Mouse (Mus musculus) midbrain, embryonic 16.5 days (tissue): ENCODE results near the gene Arhgef40. TPM values are rescaled to one million over a fixed set of nuclear protein-coding genes. Genes with fewer than 3 reads are reported as not detected.

Experiments
- ATAC-seq: fragments of 200-750 bp; cut with Nextera tagmentation; 2 replicates; pipeline ENCODE4 v1.8.0; 2017; ENCODE audit warnings: moderate TSS enrichment
- H3K27ac ChIP-seq: fragments of 300-500 bp; sonication (generic); 2 replicates; pipeline ENCODE4 v1.5.1; 2014; ENCODE audit warnings: mild to moderate bottlenecking, low read length, mixed read lengths
- H3K27me3 ChIP-seq: fragments of 300-500 bp; sonication (generic); 2 replicates; pipeline ENCODE4 v1.6.1; 2014; ENCODE audit warnings: low read depth, low read length, mixed read lengths; ENCODE audit not compliant: control insufficient read depth, insufficient read depth
- H3K36me3 ChIP-seq: fragments of 300-500 bp; sonication (generic); 2 replicates; pipeline ENCODE4 v1.6.1; 2014; ENCODE audit warnings: mild to moderate bottlenecking, low read length, moderate library complexity, mixed read lengths; ENCODE audit not compliant: control insufficient read depth, insufficient read depth
- H3K4me1 ChIP-seq: fragments of 300-500 bp; sonication (generic); 2 replicates; pipeline ENCODE4 v1.6.1; 2014; ENCODE audit warnings: mild to moderate bottlenecking, low read length, mixed read lengths; ENCODE audit not compliant: control insufficient read depth, insufficient read depth
- H3K4me2 ChIP-seq: fragments of 300-500 bp; sonication (generic); 2 replicates; pipeline ENCODE4 v1.6.1; 2014; ENCODE audit warnings: mild to moderate bottlenecking, low read length, mixed read lengths
- H3K4me3 ChIP-seq: fragments of 300-500 bp; sonication (generic); 2 replicates; pipeline ENCODE4 v1.5.1; 2014; ENCODE audit warnings: low read depth, mild to moderate bottlenecking, low read length, moderate library complexity, mixed read lengths
- H3K9ac ChIP-seq: fragments of 300-500 bp; sonication (generic); 2 replicates; pipeline ENCODE4 v1.6.1; 2014; ENCODE audit warnings: low read depth, low read length, mixed read lengths
- H3K9me3 ChIP-seq: fragments of 300-500 bp; sonication (generic); replicated peaks from 2 replicates; pipeline ENCODE4 v1.6.1; 2014; ENCODE audit warnings: mild to moderate bottlenecking, low read length, mixed read lengths; ENCODE audit not compliant: control insufficient read depth, poor library complexity, severe bottlenecking
- WGBS: fragments of 180-500 bp; shearing (Covaris S2); extraction: QIAGEN DNeasy Blood & Tissue Kit; methylation state at CpG from one replicate; pipeline ENCODE4 v1.1.7; 2014; 5-methylcytosine and 5-hydroxymethylcytosine counted together
- polyA plus RNA-seq: library from polyadenylated mRNA; unstranded; fragments of >200 nt; fragmentation: Nextera tagmentation; extraction: Ambion mirVana; gene quantifications from 2 replicates; pipeline ENCODE4 v1.2.1, GENCODE M21; 2015

Gene Arhgef40
- 78.0 and 79.7 TPM in 2 replicates for polyA plus RNA-seq

DNA sequence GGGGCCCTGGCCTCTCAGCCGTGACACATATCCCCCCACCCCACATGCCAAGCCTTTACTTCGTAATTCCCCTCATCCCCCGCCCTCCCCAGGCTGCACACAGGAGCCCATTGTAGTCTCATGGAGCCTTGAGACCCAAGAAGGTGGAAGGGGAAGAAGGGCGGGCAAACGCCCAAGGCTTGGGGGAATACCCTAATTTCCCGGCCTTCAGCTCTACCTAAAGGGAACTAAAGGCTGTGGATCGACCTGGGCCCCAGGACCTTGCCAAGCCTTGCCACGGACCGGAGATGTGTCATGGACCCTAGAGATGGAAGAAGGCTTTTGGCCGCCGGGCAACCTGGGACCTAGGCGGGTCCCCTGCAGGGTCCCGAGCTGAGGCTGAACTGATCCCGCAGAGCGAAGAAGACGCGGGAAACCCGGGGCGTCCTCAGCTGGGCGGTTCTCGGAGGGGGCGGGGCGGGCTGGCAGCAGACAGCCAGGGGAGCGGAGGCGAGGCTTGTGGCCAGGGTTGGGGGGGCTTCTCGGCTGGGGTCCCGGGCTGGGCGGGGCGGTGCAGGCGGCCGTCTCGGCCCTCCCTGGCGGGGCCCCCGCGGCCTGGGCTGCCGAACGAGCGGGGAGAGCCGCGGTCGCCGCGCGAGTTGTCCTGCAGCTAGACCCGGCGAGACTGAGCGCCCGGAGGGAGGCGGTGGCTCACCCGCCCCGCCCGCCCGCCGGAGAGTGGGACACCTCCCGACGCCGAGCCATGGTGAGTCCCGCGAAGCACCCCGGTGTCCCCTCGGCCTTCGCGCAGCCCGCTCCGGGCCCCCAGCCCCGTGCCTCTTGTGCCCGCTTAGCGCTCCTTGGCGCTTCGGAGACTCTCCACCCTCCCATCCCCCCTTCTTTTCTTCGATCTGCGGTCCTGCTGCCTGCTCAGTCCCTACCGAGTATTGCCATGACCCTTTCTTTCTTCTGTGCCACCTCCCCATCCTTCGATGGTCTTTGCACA, at the start of gene Arhgef40:
Gene Arhgef40 (plus strand): TSS at position 473 of the 985 bp plus-strand sequence.
- peaks cover 13% of the 10 kb centered on the region for H3K36me3 ChIP-seq
- no peaks in the 10 kb centered on the region for H3K9me3 ChIP-seq
- peaks cover 25% of the 10 kb centered on the region for H3K4me1 ChIP-seq
- peak within 1 kb of the TSS; percentile 97 for H3K4me2 ChIP-seq
- H3K27me3 ChIP-seq = no peaks in the 10 kb centered on the region
- H3K9ac ChIP-seq = peak within 1 kb of the TSS; percentile 91
- peak; percentile 90 for ATAC-seq
- WGBS = under 1% methylated on average over 61 of the region's 74 CpGs
- H3K27ac ChIP-seq = peak within 1 kb of the TSS; percentile 94
- H3K4me3 ChIP-seq = peak within 1 kb of the TSS; percentile 79

- Histone ChIP-seq H3K4me1 (no peaks in the 10 kb centered on the region), H3K9ac (no peak overlapping the region), H3K4me3 (no peak overlapping the region), H3K27ac (no peak overlapping the region), H3K36me3 (no peaks in the 10 kb centered on the region), H3K27me3 (no peaks in the 10 kb centered on the region), H3K4me2 (no peak overlapping the region), H3K9me3 (no peaks in the 10 kb centered on the region)
- no peak for ATAC-seq
- 91% methylated on average over 9 of the region's 9 CpGs for WGBS
These were observed 45.5 kb upstream of the Arhgef40 start for GRCm38 (mm10) chr14:51939005-51939404.

GRCm38 (mm10) chr14:51940944-51941560, 43.5 kb upstream of the Arhgef40 start:
- H3K4me3 ChIP-seq = no peak overlapping the region
- no peaks in the 10 kb centered on the region for H3K4me1 ChIP-seq
- H3K27ac ChIP-seq = no peak overlapping the region
- no peak overlapping the region for H3K9ac ChIP-seq
- H3K9me3 ChIP-seq = no peaks in the 10 kb centered on the region
- no peak for ATAC-seq
- no peaks in the 10 kb centered on the region for H3K36me3 ChIP-seq
- no peak overlapping the region for H3K4me2 ChIP-seq
- H3K27me3 ChIP-seq = no peaks in the 10 kb centered on the region
- 42% methylated on average over 8 of the region's 8 CpGs for WGBS

GRCm38 (mm10) chr14:51941577-51941976, 42.9 kb upstream of the Arhgef40 start:
- no peaks in the 10 kb centered on the region for H3K4me1 ChIP-seq
- no peak overlapping the region for H3K27ac ChIP-seq
- H3K36me3 ChIP-seq = no peaks in the 10 kb centered on the region
- no peak overlapping the region for H3K4me3 ChIP-seq
- H3K9me3 ChIP-seq = no peaks in the 10 kb centered on the region
- H3K27me3 ChIP-seq = no peaks in the 10 kb centered on the region
- no peak overlapping the region for H3K4me2 ChIP-seq
- no peak overlapping the region for H3K9ac ChIP-seq
- no peak for ATAC-seq
- WGBS = 51% methylated on average over 9 of the region's 9 CpGs

GRCm38 (mm10) chr14:51942236-51942635, 42.3 kb upstream of the Arhgef40 start:
- Histone ChIP-seq H3K36me3 (no peaks in the 10 kb centered on the region), H3K4me2 (no peak overlapping the region), H3K4me1 (no peaks in the 10 kb centered on the region), H3K9me3 (no peaks in the 10 kb centered on the region), H3K9ac (no peak overlapping the region), H3K27ac (no peak overlapping the region), H3K4me3 (no peak overlapping the region), H3K27me3 (no peaks in the 10 kb centered on the region)
- no peak for ATAC-seq
- WGBS = 80% methylated on average over 7 of the region's 7 CpGs

- no peaks in the 10 kb centered on the region for H3K36me3 ChIP-seq
- ATAC-seq = no peak
- 79% methylated on average over 6 of the region's 6 CpGs for WGBS
These were observed 41.2 kb upstream of the Arhgef40 start for GRCm38 (mm10) chr14:51943336-51943735.

DNA sequence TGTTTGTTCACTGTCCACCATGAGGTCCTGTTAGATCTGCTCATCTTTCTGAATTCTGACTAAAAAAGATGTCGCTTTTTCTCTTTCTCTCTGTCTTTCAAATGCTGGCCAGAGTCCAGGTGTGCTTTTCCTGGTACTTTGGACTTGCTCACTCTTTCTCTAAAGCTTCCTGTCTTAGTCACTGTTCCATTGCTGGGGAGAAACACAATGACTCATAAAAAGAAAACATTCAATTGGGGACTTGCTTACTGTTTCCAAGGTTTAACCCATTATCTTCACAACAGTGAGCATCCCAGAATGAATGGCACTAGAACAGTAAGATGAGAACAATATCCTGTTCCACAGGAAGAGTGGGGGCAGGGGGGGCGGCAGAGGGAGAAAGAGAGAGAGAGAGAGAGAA, 24.2 kb upstream of the Arhgef40 start:
- no peaks in the 10 kb centered on the region for H3K27me3 ChIP-seq
- no peak overlapping the region for H3K4me2 ChIP-seq
- no peak overlapping the region for H3K9ac ChIP-seq
- no peaks in the 10 kb centered on the region for H3K36me3 ChIP-seq
- WGBS = 98% methylated on average over 2 of the region's 2 CpGs
- no peaks in the 10 kb centered on the region for H3K9me3 ChIP-seq
- ATAC-seq = no peak
- H3K4me3 ChIP-seq = no peak overlapping the region
- H3K4me1 ChIP-seq = no peaks in the 10 kb centered on the region
- no peak overlapping the region for H3K27ac ChIP-seq

More at GRCm38 (mm10) chr14:51943336-51943735, 41.2 kb upstream of the Arhgef40 start:
- Histone ChIP-seq H3K4me3 (no peak overlapping the region), H3K9ac (no peak overlapping the region), H3K9me3 (no peaks in the 10 kb centered on the region), H3K4me2 (no peak overlapping the region), H3K4me1 (no peaks in the 10 kb centered on the region), H3K27me3 (no peaks in the 10 kb centered on the region), H3K27ac (no peak overlapping the region)

GRCm38 (mm10) chr14:51967400-51967799, 17.1 kb upstream of the Arhgef40 start:
- Histone ChIP-seq H3K36me3 (no peaks in the 10 kb centered on the region), H3K9me3 (no peaks in the 10 kb centered on the region), H3K4me3 (no peak overlapping the region), H3K27me3 (no peaks in the 10 kb centered on the region), H3K4me1 (no peaks in the 10 kb centered on the region), H3K9ac (no peak overlapping the region), H3K4me2 (no peak overlapping the region), H3K27ac (no peak overlapping the region)
- no peak for ATAC-seq
- 87% methylated on average over 3 of the region's 3 CpGs for WGBS

GRCm38 (mm10) chr14:51979252-51979651, 5.3 kb upstream of the Arhgef40 start:
- Histone ChIP-seq H3K4me2 (no peak overlapping the region), H3K27me3 (no peaks in the 10 kb centered on the region), H3K9ac (no peak overlapping the region), H3K9me3 (no peaks in the 10 kb centered on the region), H3K27ac (no peak overlapping the region), H3K36me3 (no peaks in the 10 kb centered on the region), H3K4me3 (no peak overlapping the region), H3K4me1 (peaks cover 7% of the 10 kb centered on the region; the same call in 1 of the 2 replicates)
- 93% methylated on average over 3 of the region's 3 CpGs for WGBS
- ATAC-seq = no peak
